Mouse (Mus musculus) embryonic facial prominence, embryonic 10.5 days (tissue): ENCODE measurements around the gene Meis1. TPM values are rescaled to one million over a fixed set of nuclear protein-coding genes. Genes with fewer than 3 reads are reported as not detected.

ENCODE experiments used
- DNase-seq: peaks from one replicate; pipeline ENCODE4 v3.0.0-alpha.2; 2017; ENCODE audit warnings: low spot score
- H3K27ac ChIP-seq: fragments of 300-500 bp; sonication (generic); replicated peaks from 2 replicates; pipeline ENCODE4 v1.5.1; 2016; ENCODE audit warnings: mild to moderate bottlenecking
- H3K27me3 ChIP-seq: fragments of 300-500 bp; sonication (generic); replicated peaks from 2 replicates; pipeline ENCODE4 v1.6.1; 2016; ENCODE audit warnings: low read depth, mild to moderate bottlenecking; ENCODE audit not compliant: poor library complexity, severe bottlenecking
- H3K36me3 ChIP-seq: fragments of 300-500 bp; sonication (generic); replicated peaks from 2 replicates; pipeline ENCODE4 v1.6.1; 2016; ENCODE audit warnings: mild to moderate bottlenecking, moderate library complexity
- H3K4me1 ChIP-seq: fragments of 300-500 bp; sonication (generic); 2 replicates; pipeline ENCODE4 v1.6.1; 2016
- H3K4me3 ChIP-seq: fragments of 300-500 bp; sonication (generic); 2 replicates; pipeline ENCODE4 v1.5.1; 2016; ENCODE audit warnings: mild to moderate bottlenecking, moderate library complexity
- H3K9me3 ChIP-seq: fragments of 300-500 bp; sonication (generic); 2 replicates; pipeline ENCODE4 v1.6.1; 2016; ENCODE audit warnings: mild to moderate bottlenecking
- WGBS: fragments of 180-500 bp; shearing (Covaris S2); methylation state at CpG from one replicate; pipeline ENCODE4 v1.1.7; 2016; 5-methylcytosine and 5-hydroxymethylcytosine counted together
- polyA plus RNA-seq: library from polyadenylated mRNA; unstranded; fragments of >200 nt; fragmentation: Nextera tagmentation; extraction: Ambion mirVana; gene quantifications from 2 replicates; pipeline ENCODE4 v1.2.1, GENCODE M21; 2016

Gene Meis1
- polyA plus RNA-seq, 1 experiment from 2014 or later = 73.3 TPM

GRCm38 (mm10) chr11:19012001-19012400, 6.8 kb downstream of the Meis1 start:
- no peak for DNase-seq
- 20% methylated on average over 2 of the region's 2 CpGs for WGBS
- no peaks in the 10 kb centered on the region for H3K9me3 ChIP-seq
- peaks cover 38% of the 10 kb centered on the region for H3K36me3 ChIP-seq
- peaks cover 91% of the 10 kb centered on the region for H3K27me3 ChIP-seq
- peak overlapping the region; percentile 99; the same call in 1 of the 2 replicates for H3K27ac ChIP-seq
- peak overlapping the region; percentile 78 for H3K4me3 ChIP-seq
- H3K4me1 ChIP-seq = peaks cover 64% of the 10 kb centered on the region

DNA sequence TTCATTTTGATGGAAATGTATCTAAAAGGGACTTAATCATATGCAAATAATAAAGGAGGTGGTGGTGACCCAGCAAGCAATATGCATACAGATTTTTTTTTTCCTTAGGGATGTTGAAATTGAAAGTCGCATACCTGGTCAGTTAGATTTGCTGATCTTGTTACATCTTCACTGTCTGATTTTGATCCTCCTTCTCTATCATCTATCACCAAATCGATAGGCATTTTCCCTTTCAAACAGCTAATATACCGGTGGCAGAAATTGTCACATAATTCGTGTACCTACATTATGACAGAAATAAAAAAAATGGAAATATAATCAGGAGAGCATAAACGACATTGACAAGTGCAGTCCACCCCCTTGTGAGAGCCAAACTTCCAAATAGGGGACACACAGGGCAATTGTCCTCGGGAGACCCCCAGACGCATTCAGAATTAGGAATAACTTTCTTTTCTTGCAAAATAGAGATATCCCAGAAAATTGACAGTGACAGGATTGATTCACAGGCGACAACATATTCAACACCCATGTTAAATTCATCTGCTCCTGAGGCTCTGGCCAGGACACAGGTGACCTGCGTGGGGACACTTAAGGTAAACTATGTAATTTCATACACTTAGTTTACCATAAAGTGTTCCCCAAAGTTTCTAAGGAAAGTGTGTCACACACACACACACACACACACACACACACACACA, 7.5 kb downstream of the Meis1 start:
- DNase-seq = no peak
- peaks cover 91% of the 10 kb centered on the region for H3K27me3 ChIP-seq
- peaks cover 41% of the 10 kb centered on the region for H3K36me3 ChIP-seq
- no peaks in the 10 kb centered on the region for H3K9me3 ChIP-seq
- H3K27ac ChIP-seq = peak overlapping the region; percentile 78; the same call in 1 of the 2 replicates
- peaks cover 64% of the 10 kb centered on the region for H3K4me1 ChIP-seq
- H3K4me3 ChIP-seq = peak overlapping the region; percentile 46; the same call in 1 of the 2 replicates
- WGBS = 24% methylated on average over 9 of the region's 9 CpGs

GRCm38 (mm10) chr11:19010396-19010811, 8.4 kb downstream of the Meis1 start:
- H3K9me3 ChIP-seq = no peaks in the 10 kb centered on the region
- H3K4me3 ChIP-seq = peak overlapping the region; percentile 46
- DNase-seq = peak; percentile 49
- peaks cover 64% of the 10 kb centered on the region for H3K4me1 ChIP-seq
- peaks cover 38% of the 10 kb centered on the region for H3K36me3 ChIP-seq
- peak overlapping the region; percentile 78 for H3K27ac ChIP-seq
- 5% methylated on average over 14 of the region's 14 CpGs for WGBS
- H3K27me3 ChIP-seq = peaks cover 93% of the 10 kb centered on the region

DNA sequence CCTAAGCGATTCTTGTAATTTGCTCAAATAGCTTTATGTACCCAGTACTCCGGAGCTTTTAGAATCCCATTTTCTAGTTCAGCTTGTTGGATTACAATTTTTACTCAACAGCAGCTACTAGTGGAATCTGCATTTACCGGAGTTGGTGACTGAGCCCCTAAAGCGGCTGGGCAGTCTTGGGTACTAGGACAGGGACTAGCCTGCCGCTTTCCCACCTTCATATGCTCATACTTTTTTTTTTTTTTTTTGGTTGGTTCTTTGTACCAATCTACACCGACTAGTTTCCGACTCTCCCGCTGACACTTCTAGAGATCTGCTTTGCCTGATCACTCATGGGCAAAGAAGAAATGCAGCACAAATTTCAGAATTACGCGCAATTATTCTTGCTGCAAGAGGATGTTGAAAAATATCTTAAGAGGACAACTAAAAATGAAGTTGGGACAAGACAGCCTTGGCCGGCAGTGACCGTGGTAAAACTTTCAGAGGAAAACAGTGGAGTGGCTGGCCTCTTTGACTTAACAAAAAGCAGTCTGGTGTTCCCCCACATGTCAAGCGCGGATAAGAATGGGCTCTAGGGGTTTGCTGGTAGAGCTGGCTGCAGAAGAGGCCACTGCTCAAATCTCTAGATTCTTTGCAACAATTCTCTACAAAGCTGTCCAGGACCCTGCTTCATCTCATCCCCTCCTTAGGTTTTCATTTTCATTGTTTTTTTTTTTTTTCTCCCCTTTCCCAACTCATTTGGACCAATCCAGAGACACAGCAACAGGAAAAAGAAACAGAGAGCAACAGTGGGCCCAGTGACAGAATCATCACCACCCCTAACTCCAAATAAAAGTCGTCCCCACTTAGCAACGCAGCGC, 9.0 kb downstream of the Meis1 start:
- WGBS = 10% methylated on average over 17 of the region's 17 CpGs
- Histone ChIP-seq H3K4me3 (peak overlapping the region; percentile 46), H3K4me1 (peaks cover 63% of the 10 kb centered on the region), H3K27me3 (peaks cover 94% of the 10 kb centered on the region), H3K9me3 (no peaks in the 10 kb centered on the region), H3K27ac (peak overlapping the region; percentile 78), H3K36me3 (peaks cover 39% of the 10 kb centered on the region)
- peak; percentile 30 for DNase-seq

DNA sequence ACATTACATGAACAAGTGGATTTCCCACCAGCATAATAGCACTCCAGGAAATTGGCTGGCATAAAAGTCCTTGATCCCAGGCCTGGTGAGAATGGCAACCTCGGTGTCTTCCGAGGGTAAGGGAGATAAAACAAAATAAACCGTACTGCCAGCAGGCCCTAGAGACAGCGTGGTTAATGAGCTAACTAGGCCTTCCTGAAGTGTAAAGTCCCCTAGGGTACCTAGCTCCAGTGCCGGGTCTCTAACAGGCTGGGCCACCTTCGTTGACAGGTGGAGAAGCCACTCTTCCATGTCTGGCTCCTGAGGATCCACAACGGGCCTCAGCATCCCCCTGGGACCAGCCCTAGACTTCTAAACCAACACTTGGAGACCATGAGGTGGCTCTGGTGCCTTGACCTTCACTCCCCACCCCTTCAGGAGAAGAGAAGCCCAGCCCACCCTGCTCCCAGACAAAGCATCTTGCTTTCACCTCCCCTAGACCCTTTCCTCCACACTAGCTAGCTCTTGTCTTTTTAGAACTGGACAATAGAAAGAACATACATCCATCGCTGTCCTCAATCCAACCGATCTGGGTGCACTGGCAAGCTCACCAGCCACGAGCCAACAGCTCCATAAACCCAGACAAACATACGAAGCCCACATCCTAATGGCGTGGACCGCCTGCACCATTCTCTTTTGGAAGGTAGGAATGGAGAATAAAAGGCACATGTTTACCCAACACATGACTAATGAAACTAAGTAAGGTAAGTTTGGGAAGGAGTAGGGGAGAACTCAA, 10.0 kb downstream of the Meis1 start:
- Histone ChIP-seq H3K9me3 (no peaks in the 10 kb centered on the region), H3K4me3 (peak overlapping the region; percentile 46), H3K4me1 (peaks cover 56% of the 10 kb centered on the region), H3K27me3 (peaks cover 86% of the 10 kb centered on the region), H3K27ac (peak overlapping the region; percentile 59), H3K36me3 (peaks cover 37% of the 10 kb centered on the region)
- DNase-seq = peak; percentile 34
- 22% methylated on average over 13 of the region's 13 CpGs for WGBS

- H3K4me1 ChIP-seq = peaks cover 46% of the 10 kb centered on the region
- H3K27ac ChIP-seq = peak overlapping the region; percentile 60
- H3K36me3 ChIP-seq = peaks cover 34% of the 10 kb centered on the region
- peak overlapping the region; percentile 46 for H3K4me3 ChIP-seq
- no peaks in the 10 kb centered on the region for H3K9me3 ChIP-seq
- peak; percentile 63 for DNase-seq
- H3K27me3 ChIP-seq = peaks cover 75% of the 10 kb centered on the region
- WGBS = 6% methylated on average over 45 of the region's 45 CpGs
These were observed 11.0 kb downstream of the Meis1 start for GRCm38 (mm10) chr11:19007541-19008424.

DNA sequence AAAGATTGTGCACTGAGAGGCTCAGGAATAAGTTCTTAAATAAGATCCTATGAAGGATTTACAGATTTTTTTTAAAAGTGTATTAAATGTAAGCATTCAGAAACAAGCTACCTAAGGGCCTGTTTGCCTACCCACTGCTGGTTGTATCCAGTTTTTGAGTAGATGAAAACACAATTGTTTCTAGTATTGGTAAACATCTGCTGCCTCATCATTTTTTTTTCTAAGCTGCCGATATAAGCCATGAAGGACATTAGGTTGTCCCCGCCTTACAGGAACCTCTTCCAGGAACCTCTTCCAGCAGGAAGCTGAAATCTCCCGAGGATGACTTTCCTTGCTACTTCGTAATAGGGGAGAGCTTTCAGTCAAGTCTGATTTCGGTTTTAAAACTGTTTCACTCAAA, 11.7 kb downstream of the Meis1 start:
- H3K36me3 ChIP-seq = peaks cover 38% of the 10 kb centered on the region
- peaks cover 68% of the 10 kb centered on the region for H3K27me3 ChIP-seq
- WGBS = 32% methylated on average over 5 of the region's 5 CpGs

DNA sequence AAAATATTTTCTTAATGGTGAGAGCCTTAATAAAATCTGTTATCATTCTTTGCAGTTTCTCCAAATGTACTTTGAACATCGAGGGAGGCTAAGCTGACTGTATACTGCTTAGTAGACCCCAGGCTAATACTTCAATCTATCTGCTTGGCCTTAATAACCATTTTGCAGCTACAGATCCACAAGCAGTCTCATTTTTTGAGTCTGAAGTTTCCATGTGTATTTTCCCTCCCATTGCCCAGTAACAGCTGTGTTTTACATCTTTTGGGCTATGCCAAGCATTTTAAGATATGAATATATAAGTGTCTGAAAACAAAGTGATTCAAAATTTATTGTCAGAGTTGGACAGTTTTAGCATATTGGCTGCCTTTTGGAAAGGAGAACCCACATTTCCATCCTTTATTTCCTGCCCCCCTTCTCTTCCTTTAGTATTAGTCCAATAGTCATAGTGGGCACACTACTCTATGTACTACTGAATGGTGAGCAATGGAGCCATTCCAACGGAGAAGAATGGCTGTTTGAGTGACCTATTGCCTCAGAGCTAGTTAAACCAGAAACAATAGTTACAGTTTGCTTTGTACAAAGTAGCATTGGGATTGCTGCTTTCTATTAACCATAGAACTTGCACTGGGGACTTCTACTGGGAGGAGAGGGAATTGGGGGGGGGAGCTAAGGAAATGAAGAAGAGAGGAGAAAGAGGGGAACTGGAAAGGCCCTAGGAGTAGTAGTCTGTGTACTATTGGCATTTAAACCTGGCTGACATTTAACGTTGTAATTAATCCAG, 12.7 kb downstream of the Meis1 start:
- H3K27me3 ChIP-seq = peaks cover 59% of the 10 kb centered on the region
- H3K36me3 ChIP-seq = peaks cover 45% of the 10 kb centered on the region
- no peak overlapping the region for H3K4me3 ChIP-seq
- DNase-seq = no peak
- no peaks in the 10 kb centered on the region for H3K9me3 ChIP-seq
- H3K27ac ChIP-seq = no peak overlapping the region
- whole genome bisulfite sequencing = 46% methylated on average over 3 of the region's 3 CpGs
- H3K4me1 ChIP-seq = peaks cover 36% of the 10 kb centered on the region

More for the DNA sequence above, 11.7 kb downstream of the Meis1 start:
- Histone ChIP-seq H3K27ac (no peak overlapping the region), H3K4me1 (peaks cover 40% of the 10 kb centered on the region), H3K4me3 (peak overlapping the region; percentile 46), H3K9me3 (no peaks in the 10 kb centered on the region)
- no peak for DNase-seq

- no peak for DNase-seq
- Histone ChIP-seq H3K27me3 (peaks cover 50% of the 10 kb centered on the region), H3K36me3 (peaks cover 49% of the 10 kb centered on the region), H3K4me1 (peaks cover 29% of the 10 kb centered on the region), H3K27ac (no peak overlapping the region), H3K4me3 (no peak overlapping the region), H3K9me3 (no peaks in the 10 kb centered on the region)
- 88% methylated on average over 9 of the region's 9 CpGs for WGBS
These were observed 13.5 kb downstream of the Meis1 start for GRCm38 (mm10) chr11:19005007-19005912.

DNA sequence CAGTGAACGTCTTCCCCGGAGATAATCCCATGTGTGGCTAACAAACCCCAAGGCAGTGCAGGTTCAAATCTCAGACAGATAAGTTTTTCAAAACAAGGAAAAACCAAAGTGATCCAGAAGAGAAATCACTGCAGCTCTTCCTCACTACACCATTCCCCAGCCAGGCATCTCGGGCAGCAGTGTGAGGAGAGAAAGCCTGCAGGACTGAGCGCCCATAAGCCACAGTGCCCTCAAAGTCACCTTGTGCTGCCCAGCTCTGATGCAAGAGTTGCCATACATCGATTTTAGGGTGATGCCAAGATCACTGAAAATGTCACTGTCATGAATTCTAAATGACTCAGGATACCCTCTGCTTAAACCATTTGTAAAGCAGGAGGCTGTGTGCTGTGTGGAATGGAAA, 15.7 kb downstream of the Meis1 start:
- Histone ChIP-seq H3K9me3 (no peaks in the 10 kb centered on the region), H3K4me1 (peaks cover 10% of the 10 kb centered on the region), H3K27me3 (peaks cover 28% of the 10 kb centered on the region), H3K4me3 (no peak overlapping the region), H3K36me3 (peaks cover 63% of the 10 kb centered on the region), H3K27ac (no peak overlapping the region)
- 54% methylated on average over 5 of the region's 5 CpGs for WGBS
- DNase-seq = no peak
